Mouse (Mus musculus): ENCODE measurements at regions not wholly inside any gene's neighbourhood (a gene's known extent, or its start where the extent isn't known, plus 50 kb on each side); places are given as distances from the start of the nearest gene placed in this dataset.

GRCm38 (mm10) chr6:28986756-28987155 is 73.3 kb upstream of the Lep start:
- no peak for DNase-seq (ENCODE audit: low read depth)
- TF ChIP-seq POLR2A (IDR thresholded peaks at IDR 0.05; ENCODE audit: borderline replicate concordance, extremely low read depth, insufficient read depth, insufficient read length, poor library complexity, severe bottlenecking) (no peak), CTCF (IDR thresholded peaks at IDR 0.05; ENCODE audit: borderline replicate concordance, extremely low read depth, insufficient read depth, insufficient read length) (no peak)

GRCm38 (mm10) chr6:28987386-28987785 is 72.6 kb upstream of the Lep start:
- TF ChIP-seq CTCF (IDR thresholded peaks at IDR 0.05; ENCODE audit: borderline replicate concordance, extremely low read depth, insufficient read depth, insufficient read length) (no peak), POLR2A (IDR thresholded peaks at IDR 0.05; ENCODE audit: borderline replicate concordance, extremely low read depth, insufficient read depth, insufficient read length, poor library complexity, severe bottlenecking) (no peak)
- DNase-seq (ENCODE audit: low read depth) = no peak

- TF ChIP-seq CTCF (IDR thresholded peaks at IDR 0.05; ENCODE audit: borderline replicate concordance, extremely low read depth, insufficient read depth, insufficient read length) (no peak), POLR2A (IDR thresholded peaks at IDR 0.05; ENCODE audit: borderline replicate concordance, extremely low read depth, insufficient read depth, insufficient read length, poor library complexity, severe bottlenecking) (no peak)
- peak; percentile 66 for DNase-seq (ENCODE audit: low read depth)
These were observed 70.6 kb upstream of the Lep start for GRCm38 (mm10) chr6:28989433-28989832.

DNA sequence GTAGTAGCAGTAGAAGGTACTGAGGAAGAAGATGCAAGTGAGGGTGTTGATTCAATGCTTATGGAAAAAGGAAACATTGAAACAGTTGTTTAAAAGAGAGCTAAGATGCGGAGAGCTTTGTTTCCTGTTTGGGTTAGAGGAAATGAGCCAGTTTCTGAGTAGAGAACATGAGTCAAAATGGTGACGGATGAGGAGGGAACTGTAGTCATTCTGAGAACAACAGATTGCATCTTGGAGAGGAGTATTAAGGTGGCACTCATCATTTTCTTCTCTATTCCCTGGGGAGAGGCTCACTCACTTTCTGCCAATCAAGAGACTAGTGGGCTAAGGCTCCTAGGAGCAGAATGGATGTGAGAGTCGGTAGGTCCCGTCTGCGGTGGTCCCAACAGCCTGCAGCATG is 69.8 kb upstream of the Lep start:
- no peak for DNase-seq (ENCODE audit: low read depth)
- TF ChIP-seq POLR2A (IDR thresholded peaks at IDR 0.05; ENCODE audit: borderline replicate concordance, extremely low read depth, insufficient read depth, insufficient read length, poor library complexity, severe bottlenecking) (no peak), CTCF (IDR thresholded peaks at IDR 0.05; ENCODE audit: borderline replicate concordance, extremely low read depth, insufficient read depth, insufficient read length) (no peak)

GRCm38 (mm10) chr6:28994481-28994880 is 65.5 kb upstream of the Lep start:
- no peak for DNase-seq (ENCODE audit: low read depth)
- TF ChIP-seq CTCF (IDR thresholded peaks at IDR 0.05; ENCODE audit: borderline replicate concordance, extremely low read depth, insufficient read depth, insufficient read length) = no peak
- no peak for TF ChIP-seq POLR2A (IDR thresholded peaks at IDR 0.05; ENCODE audit: borderline replicate concordance, extremely low read depth, insufficient read depth, insufficient read length, poor library complexity, severe bottlenecking)

DNA sequence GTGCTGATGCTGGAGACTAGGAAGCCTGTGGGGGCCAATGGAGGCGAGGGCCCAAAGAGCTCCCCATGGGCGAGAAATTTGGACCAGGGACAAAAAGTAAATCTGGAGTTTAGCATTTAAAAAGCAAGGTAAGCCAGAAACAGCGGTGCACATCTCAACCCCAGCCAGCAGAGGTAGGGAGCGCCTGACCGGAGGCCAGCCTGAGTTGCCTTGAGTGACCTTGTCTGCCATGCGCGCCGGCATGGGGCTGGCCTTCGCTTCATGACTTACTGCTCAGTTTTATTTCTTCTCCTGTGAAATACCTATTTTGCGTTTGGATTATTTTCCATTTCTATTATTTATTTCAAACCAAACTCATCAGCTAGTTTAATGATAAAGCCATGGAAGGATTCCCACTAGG is 64.3 kb upstream of the Lep start:
- DNase-seq (ENCODE audit: low read depth) = no peak
- no peak for TF ChIP-seq CTCF (IDR thresholded peaks at IDR 0.05; ENCODE audit: borderline replicate concordance, extremely low read depth, insufficient read depth, insufficient read length)
- TF ChIP-seq POLR2A (IDR thresholded peaks at IDR 0.05; ENCODE audit: borderline replicate concordance, extremely low read depth, insufficient read depth, insufficient read length, poor library complexity, severe bottlenecking) = no peak

GRCm38 (mm10) chr6:28999386-29000094 is 60.5 kb upstream of the Lep start:
- DNase-seq (ENCODE audit: low read depth) = peak; percentile 56
- TF ChIP-seq POLR2A (IDR thresholded peaks at IDR 0.05; ENCODE audit: borderline replicate concordance, extremely low read depth, insufficient read depth, insufficient read length, poor library complexity, severe bottlenecking) (no peak), CTCF (IDR thresholded peaks at IDR 0.05; ENCODE audit: borderline replicate concordance, extremely low read depth, insufficient read depth, insufficient read length) (no peak)

- TF ChIP-seq CTCF (IDR thresholded peaks at IDR 0.05; ENCODE audit: borderline replicate concordance, extremely low read depth, insufficient read depth, insufficient read length) = no peak
- TF ChIP-seq POLR2A (IDR thresholded peaks at IDR 0.05; ENCODE audit: borderline replicate concordance, extremely low read depth, insufficient read depth, insufficient read length, poor library complexity, severe bottlenecking) = no peak
- DNase-seq (ENCODE audit: low read depth) = no peak
These were observed 57.9 kb upstream of the Lep start for GRCm38 (mm10) chr6:29002141-29002540.

GRCm38 (mm10) chr6:29002811-29003210 is 57.2 kb upstream of the Lep start:
- DNase-seq (ENCODE audit: low read depth) = no peak
- TF ChIP-seq POLR2A (IDR thresholded peaks at IDR 0.05; ENCODE audit: borderline replicate concordance, extremely low read depth, insufficient read depth, insufficient read length, poor library complexity, severe bottlenecking) (no peak), CTCF (IDR thresholded peaks at IDR 0.05; ENCODE audit: borderline replicate concordance, extremely low read depth, insufficient read depth, insufficient read length) (no peak)

GRCm38 (mm10) chr6:29005803-29006202 is 54.2 kb upstream of the Lep start:
- DNase-seq (ENCODE audit: low read depth) = no peak
- no peak for TF ChIP-seq CTCF (IDR thresholded peaks at IDR 0.05; ENCODE audit: borderline replicate concordance, extremely low read depth, insufficient read depth, insufficient read length)
- TF ChIP-seq POLR2A (IDR thresholded peaks at IDR 0.05; ENCODE audit: borderline replicate concordance, extremely low read depth, insufficient read depth, insufficient read length, poor library complexity, severe bottlenecking) = no peak
